Mouse (Mus musculus) cerebellum, adult 9-10 months (tissue): ENCODE data around the gene Zfp664.

Experiments used
- DNase-seq: peaks from one replicate; pipeline ENCODE4 v3.0.0; 2022

The Zfp664 gene

GRCm38 (mm10) chr5:124873096-124873495 lies 10.6 kb downstream of the Zfp664 start:
- no peak for DNase-seq

- DNase-seq: no peak
Observed at GRCm38 (mm10) chr5:124873890-124874601, 11.6 kb downstream of the Zfp664 start.

- DNase-seq: no peak
Observed at GRCm38 (mm10) chr5:124879251-124879650, 16.8 kb downstream of the Zfp664 start.

- no peak for DNase-seq
Observed at GRCm38 (mm10) chr5:124879801-124880200, 17.3 kb downstream of the Zfp664 start.

GRCm38 (mm10) chr5:124883877-124884276 lies 21.4 kb downstream of the Zfp664 start:
- DNase-seq: peak; percentile 86

- DNase-seq: no peak
Observed at GRCm38 (mm10) chr5:124888661-124889060, 26.2 kb downstream of the Zfp664 start.

GRCm38 (mm10) chr5:124891921-124892370 lies 29.5 kb downstream of the Zfp664 start:
- no peak for DNase-seq

GRCm38 (mm10) chr5:124896135-124896534 lies 33.6 kb downstream of the Zfp664 start:
- DNase-seq: no peak

GRCm38 (mm10) chr5:124899945-124900631 lies 37.6 kb downstream of the Zfp664 start:
- DNase-seq: peak; percentile 81

GRCm38 (mm10) chr5:124900738-124901490 lies 38.4 kb downstream of the Zfp664 start:
- DNase-seq: no peak

- peak; percentile 79 for DNase-seq
Observed at GRCm38 (mm10) chr5:124901675-124902074, 39.2 kb downstream of the Zfp664 start.

- no peak for DNase-seq
Observed at GRCm38 (mm10) chr5:124902195-124902594, 39.7 kb downstream of the Zfp664 start.

- no peak for DNase-seq
Observed at GRCm38 (mm10) chr5:124903852-124904251, 41.4 kb downstream of the Zfp664 start.

GRCm38 (mm10) chr5:124906890-124907289 lies 44.4 kb downstream of the Zfp664 start:
- no peak for DNase-seq

GRCm38 (mm10) chr5:124908860-124909259 lies 46.4 kb downstream of the Zfp664 start:
- DNase-seq: peak; percentile 75

GRCm38 (mm10) chr5:124912276-124912675 lies 49.8 kb downstream of the Zfp664 start:
- DNase-seq: no peak

- DNase-seq: no peak
Observed at GRCm38 (mm10) chr5:124912946-124913933, 50.7 kb downstream of the Zfp664 start.

- no peak for DNase-seq
Observed at GRCm38 (mm10) chr5:124919798-124920197, 57.3 kb downstream of the Zfp664 start.

GRCm38 (mm10) chr5:124921410-124921809 lies 58.9 kb downstream of the Zfp664 start:
- no peak for DNase-seq

- DNase-seq: no peak
Observed at GRCm38 (mm10) chr5:124922356-124923352, 60.2 kb downstream of the Zfp664 start.
